Mouse (Mus musculus): ENCODE results near the gene Ckap4. TPM values are rescaled to one million over a fixed set of nuclear protein-coding genes. Genes with fewer than 3 reads are reported as not detected.
"Not testable (repeated sequence)": the region's sequence is repeated elsewhere in the genome, so short reads cannot be mapped to it uniquely, and the experiment has no call there.

Gene Ckap4
- polyA plus RNA-seq, 1 experiment, result 15.8 TPM

GRCm38 (mm10) chr10:84551846-84552245, 18.0 kb upstream of the Ckap4 start:
- no peak for DNase-seq (ENCODE audit: extremely low spot score in 1 of 2, low spot score in 1 of 2)

DNA sequence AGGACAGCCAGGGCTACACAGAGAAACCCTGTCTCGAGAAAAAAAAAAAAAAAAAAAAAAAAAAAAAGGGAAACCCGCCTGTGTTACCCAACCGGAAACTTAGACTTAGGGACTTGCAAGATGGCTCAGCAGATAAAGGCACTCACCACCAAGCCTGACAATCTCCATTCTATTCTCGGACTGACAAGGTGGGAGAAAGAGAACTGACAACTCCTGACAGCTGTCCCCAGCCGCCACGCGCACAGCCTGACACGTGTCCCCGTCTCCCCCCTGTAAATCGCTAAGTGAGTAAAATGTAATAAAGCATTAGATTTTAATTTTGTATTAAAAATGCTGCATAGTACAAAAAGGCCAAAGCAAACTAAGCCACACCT, 16.0 kb upstream of the Ckap4 start:
- no peak for DNase-seq (ENCODE audit: extremely low spot score in 1 of 2, low spot score in 1 of 2)

- DNase-seq (ENCODE audit: extremely low spot score in 1 of 2, low spot score in 1 of 2), result no peak
Measured at GRCm38 (mm10) chr10:84549146-84549919, 15.5 kb upstream of the Ckap4 start.

GRCm38 (mm10) chr10:84544841-84545610, 11.2 kb upstream of the Ckap4 start:
- DNase-seq (ENCODE audit: extremely low spot score in 1 of 2, low spot score in 1 of 2), result no peak

- DNase-seq (ENCODE audit: extremely low spot score in 1 of 2, low spot score in 1 of 2), result no peak
Measured at GRCm38 (mm10) chr10:84542802-84543658, 9.2 kb upstream of the Ckap4 start.

- DNase-seq (ENCODE audit: extremely low spot score in 1 of 2, low spot score in 1 of 2), result no peak
Measured at GRCm38 (mm10) chr10:84539651-84540050, 5.8 kb upstream of the Ckap4 start.

GRCm38 (mm10) chr10:84535859-84536258, 2.0 kb upstream of the Ckap4 start:
- no peak for DNase-seq (ENCODE audit: extremely low spot score in 1 of 2, low spot score in 1 of 2)

GRCm38 (mm10) chr10:84535458-84535857, 1.6 kb upstream of the Ckap4 start:
- peak in 1 of 2 experiments; percentile 21 for DNase-seq (ENCODE audit: extremely low spot score in 1 of 2, low spot score in 1 of 2)

- DNase-seq (ENCODE audit: extremely low spot score in 1 of 2, low spot score in 1 of 2), result peak in 1 of 2 experiments; percentile 27
Measured at GRCm38 (mm10) chr10:84532911-84533882, 665 bp downstream of the Ckap4 start.

DNA sequence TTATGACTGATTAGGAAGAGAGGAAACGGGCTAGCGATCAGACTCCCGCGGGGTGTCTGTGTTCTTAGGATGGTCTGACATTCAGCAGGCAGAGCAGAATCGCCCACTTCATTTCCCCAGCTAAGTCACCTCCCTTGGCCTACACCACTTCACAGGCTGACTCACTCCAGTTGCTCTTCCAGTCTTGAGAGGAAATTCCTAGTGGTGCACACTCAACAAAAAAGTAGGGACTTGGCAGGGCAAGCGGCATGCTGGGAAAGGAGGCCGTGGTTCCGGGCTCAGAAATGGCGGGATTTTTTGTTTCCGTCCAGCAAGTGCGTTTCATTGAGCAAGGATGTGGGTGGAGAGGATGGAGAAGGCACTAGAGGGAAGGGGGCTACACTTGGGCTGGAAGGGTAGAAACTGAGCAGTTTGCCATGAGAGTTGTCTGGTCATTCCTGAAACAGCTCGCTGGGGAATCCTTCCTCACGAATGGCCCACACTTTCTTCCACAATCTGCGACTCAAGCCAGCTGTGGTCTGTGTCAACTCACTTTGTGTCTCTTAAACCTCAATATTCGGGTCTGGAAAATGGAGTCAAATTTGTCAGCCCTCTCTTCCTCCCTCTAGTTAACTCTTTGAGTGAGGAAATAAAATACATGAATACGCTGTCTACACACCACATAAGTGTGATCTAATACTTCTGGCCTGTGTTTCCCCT, 1.5 kb downstream of the Ckap4 start:
- DNase-seq (ENCODE audit: extremely low spot score in 1 of 2, low spot score in 1 of 2), result peak in 1 of 2 experiments; percentile 65

GRCm38 (mm10) chr10:84531576-84531975, 2.3 kb downstream of the Ckap4 start:
- no peak for DNase-seq (ENCODE audit: extremely low spot score in 1 of 2, low spot score in 1 of 2)

- peak in 1 of 2 experiments; percentile 12 for DNase-seq (ENCODE audit: extremely low spot score in 1 of 2, low spot score in 1 of 2)
Measured at GRCm38 (mm10) chr10:84530388-84530787, 3.5 kb downstream of the Ckap4 start.

DNA sequence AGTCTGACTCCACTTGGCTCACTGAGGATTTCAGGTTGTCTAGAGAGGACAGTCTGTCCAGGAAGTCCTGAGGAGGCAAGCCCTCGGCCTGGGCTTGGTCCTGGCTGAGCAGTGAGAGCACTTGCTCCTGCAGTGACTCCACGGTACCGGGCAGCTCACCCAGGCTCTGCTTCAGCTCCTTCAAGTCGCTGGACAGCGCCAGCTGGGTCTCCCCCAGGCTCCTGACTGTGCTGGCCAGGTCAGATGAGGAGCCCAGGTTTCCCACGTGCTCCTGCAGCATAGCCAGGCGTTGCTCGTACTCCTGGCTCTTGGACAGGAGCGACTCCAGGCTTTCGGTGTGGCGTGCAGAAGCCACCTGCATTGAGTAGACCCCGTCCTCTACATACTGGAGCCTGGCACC, 6.2 kb downstream of the Ckap4 start:
- DNase-seq (ENCODE audit: extremely low spot score in 1 of 2, low spot score in 1 of 2), result no peak

GRCm38 (mm10) chr10:84527070-84527469, 6.8 kb downstream of the Ckap4 start:
- no peak for DNase-seq (ENCODE audit: extremely low spot score in 1 of 2, low spot score in 1 of 2)

- DNase-seq (ENCODE audit: extremely low spot score in 1 of 2, low spot score in 1 of 2), result no peak
Measured at GRCm38 (mm10) chr10:84526488-84526887, 7.4 kb downstream of the Ckap4 start.

DNA sequence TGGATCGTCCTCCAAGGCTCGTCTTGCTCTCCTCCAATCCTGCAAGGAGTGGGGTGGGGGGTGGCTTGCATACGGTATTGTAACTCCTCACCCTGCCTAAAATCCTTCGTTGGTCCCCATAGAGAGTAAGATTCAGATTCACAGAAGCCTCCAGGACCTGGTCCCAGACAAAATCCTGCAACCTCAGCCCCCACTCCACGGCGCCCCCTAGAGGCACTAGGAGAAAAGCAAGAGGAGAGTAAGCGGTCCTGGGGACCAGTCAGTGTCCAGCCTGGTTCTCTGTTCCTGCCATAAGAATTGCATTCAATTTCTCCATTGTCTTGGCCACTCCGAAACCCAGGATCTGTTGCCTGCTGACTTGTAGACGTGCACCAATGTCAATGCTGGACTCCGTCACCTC, 10.2 kb downstream of the Ckap4 start:
- DNase-seq (ENCODE audit: extremely low spot score in 1 of 2, low spot score in 1 of 2), result no peak

- peak in 1 of 2 experiments; percentile 7 for DNase-seq (ENCODE audit: extremely low spot score in 1 of 2, low spot score in 1 of 2)
Measured at GRCm38 (mm10) chr10:84516414-84516927, 17.4 kb downstream of the Ckap4 start.

DNA sequence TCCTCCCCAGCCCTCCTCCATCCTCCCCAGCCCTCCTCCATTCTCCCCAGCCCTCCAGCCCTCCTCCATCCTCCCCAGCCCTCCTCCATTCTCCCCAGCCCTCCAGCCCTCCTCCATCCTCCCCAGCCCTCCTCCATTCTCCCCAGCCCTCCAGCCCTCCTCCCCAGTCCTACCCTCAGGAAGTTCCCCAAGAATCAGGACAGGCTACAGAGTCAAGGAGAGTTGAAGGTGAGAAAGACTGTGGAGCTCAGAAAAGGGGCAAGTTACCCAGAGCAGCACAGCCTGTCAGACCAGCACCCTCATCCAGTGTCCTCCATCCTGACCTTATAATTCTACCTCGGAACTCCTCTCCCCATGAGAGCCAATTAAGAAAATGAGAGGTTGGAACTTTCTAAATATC, 17.9 kb downstream of the Ckap4 start:
- DNase-seq (ENCODE audit: extremely low spot score in 1 of 2, low spot score in 1 of 2), result not testable (repeated sequence)

DNA sequence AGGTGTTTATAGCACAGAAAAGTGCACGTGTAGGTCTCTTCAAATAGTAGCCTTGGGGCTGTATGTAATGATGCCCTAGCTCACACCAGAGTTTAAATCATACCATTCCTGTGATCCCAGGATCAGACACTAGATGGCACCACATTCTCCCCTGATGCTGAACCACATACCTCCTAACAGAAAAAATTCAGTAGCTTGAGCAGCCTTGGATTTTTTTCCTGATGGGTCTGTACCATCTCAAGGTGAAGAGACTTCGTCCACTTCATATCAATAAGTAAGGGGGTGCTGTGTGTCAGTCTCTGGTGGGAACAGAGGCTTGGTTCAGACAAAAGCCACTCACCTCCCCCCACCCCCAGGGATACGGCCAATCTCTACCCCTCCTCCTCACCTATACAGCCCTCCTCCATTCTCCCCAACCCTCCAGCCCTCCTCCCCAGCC, 18.3 kb downstream of the Ckap4 start:
- DNase-seq (ENCODE audit: extremely low spot score in 1 of 2, low spot score in 1 of 2), result peak; percentile 39 to 93
